Mouse (Mus musculus) intestine, embryonic 16.5 days (tissue): Measurements from ENCODE around the gene Nek3. TPM values are rescaled to one million over a fixed set of nuclear protein-coding genes. Genes with fewer than 3 reads are reported as not detected.
"Not testable (repeated sequence)": the region's sequence is repeated elsewhere in the genome, so short reads cannot be mapped to it uniquely, and the experiment has no call there.

Experiments
- ATAC-seq: fragments of 200-750 bp; cut with Nextera tagmentation; 2 replicates; pipeline ENCODE4 v1.8.0; 2017; ENCODE audit warnings: moderate TSS enrichment, moderate library complexity
- H3K27ac ChIP-seq: fragments of 300-500 bp; sonication (generic); 2 replicates; pipeline ENCODE4 v1.5.1; 2014; ENCODE audit warnings: mild to moderate bottlenecking, low read length
- H3K27me3 ChIP-seq: fragments of 300-500 bp; sonication (generic); replicated peaks from 2 replicates; pipeline ENCODE4 v1.6.1; 2014; ENCODE audit warnings: low read length, control low read depth, mixed read lengths; ENCODE audit not compliant: control insufficient read depth, insufficient read depth
- H3K36me3 ChIP-seq: fragments of 300-500 bp; sonication (generic); 2 replicates; pipeline ENCODE4 v1.6.1; 2014; ENCODE audit warnings: low read length, control low read depth; ENCODE audit not compliant: control insufficient read depth, insufficient read depth
- H3K4me1 ChIP-seq: fragments of 300-500 bp; sonication (generic); 2 replicates; pipeline ENCODE4 v1.6.1; 2014; ENCODE audit warnings: low read length, control low read depth, mixed read lengths; ENCODE audit not compliant: control insufficient read depth, insufficient read depth
- H3K4me2 ChIP-seq: fragments of 300-500 bp; sonication (generic); 2 replicates; pipeline ENCODE4 v1.6.1; 2014; ENCODE audit warnings: low read depth, low read length, control low read depth
- H3K4me3 ChIP-seq: fragments of 300-500 bp; sonication (generic); 2 replicates; pipeline ENCODE4 v1.5.1; 2014; ENCODE audit warnings: mild to moderate bottlenecking, low read length
- H3K9ac ChIP-seq: fragments of 300-500 bp; sonication (generic); 2 replicates; pipeline ENCODE4 v1.6.1; 2014; ENCODE audit warnings: low read depth, low read length
- H3K9me3 ChIP-seq: fragments of 300-500 bp; sonication (generic); 2 replicates; pipeline ENCODE4 v1.6.1; 2016; ENCODE audit warnings: low read length, control low read depth; ENCODE audit not compliant: control insufficient read depth
- WGBS: fragments of 180-500 bp; shearing (Covaris S2); extraction: QIAGEN DNeasy Blood & Tissue Kit; methylation state at CpG from one replicate; pipeline ENCODE4 v1.1.7; 2014; 5-methylcytosine and 5-hydroxymethylcytosine counted together
- polyA plus RNA-seq: library from polyadenylated mRNA; unstranded; fragments of >200 nt; fragmentation: Nextera tagmentation; extraction: Ambion mirVana; gene quantifications from 2 replicates; pipeline ENCODE4 v1.2.1, GENCODE M21; 2015

The Nek3 gene
- polyA plus RNA-seq, 1 experiment from 2014 or later = 4.6 TPM

- no peak overlapping the region for H3K4me3 ChIP-seq
- H3K27ac ChIP-seq = no peak overlapping the region
- no peak for ATAC-seq
- no peaks in the 10 kb centered on the region for H3K4me1 ChIP-seq
- WGBS = 83% methylated on average over 11 of the region's 11 CpGs
- H3K36me3 ChIP-seq = no peaks in the 10 kb centered on the region
- H3K27me3 ChIP-seq = no peaks in the 10 kb centered on the region
- no peak overlapping the region for H3K9ac ChIP-seq
- no peak overlapping the region for H3K4me2 ChIP-seq
- no peaks in the 10 kb centered on the region for H3K9me3 ChIP-seq
Observed at GRCm38 (mm10) chr8:22149643-22150344, 16.4 kb downstream of the Nek3 start.

- H3K36me3 ChIP-seq = no peaks in the 10 kb centered on the region
- no peak for ATAC-seq
- H3K4me3 ChIP-seq = no peak overlapping the region
- WGBS = 92% methylated on average over 7 of the region's 7 CpGs
- no peak overlapping the region for H3K9ac ChIP-seq
- no peaks in the 10 kb centered on the region for H3K9me3 ChIP-seq
- H3K4me1 ChIP-seq = no peaks in the 10 kb centered on the region
- no peaks in the 10 kb centered on the region for H3K27me3 ChIP-seq
- H3K27ac ChIP-seq = no peak overlapping the region
- no peak overlapping the region for H3K4me2 ChIP-seq
Observed at GRCm38 (mm10) chr8:22148367-22148740, 17.9 kb downstream of the Nek3 start.

GRCm38 (mm10) chr8:22147706-22148366, 18.4 kb downstream of the Nek3 start:
- no peak overlapping the region for H3K4me2 ChIP-seq
- no peaks in the 10 kb centered on the region for H3K9me3 ChIP-seq
- no peaks in the 10 kb centered on the region for H3K36me3 ChIP-seq
- H3K27ac ChIP-seq = no peak overlapping the region
- 77% methylated on average over 9 of the region's 9 CpGs for WGBS
- ATAC-seq = no peak
- no peak overlapping the region for H3K4me3 ChIP-seq
- H3K4me1 ChIP-seq = no peaks in the 10 kb centered on the region
- H3K27me3 ChIP-seq = no peaks in the 10 kb centered on the region
- no peak overlapping the region for H3K9ac ChIP-seq

- no peak for ATAC-seq
- H3K4me3 ChIP-seq = no peak overlapping the region
Observed at GRCm38 (mm10) chr8:22145831-22146230, 20.4 kb downstream of the Nek3 start.

GRCm38 (mm10) chr8:22143764-22144491, 22.3 kb downstream of the Nek3 start:
- no peak overlapping the region for H3K4me3 ChIP-seq
- H3K9me3 ChIP-seq = no peaks in the 10 kb centered on the region
- no peaks in the 10 kb centered on the region for H3K27me3 ChIP-seq
- H3K4me1 ChIP-seq = no peaks in the 10 kb centered on the region
- no peak overlapping the region for H3K4me2 ChIP-seq
- H3K27ac ChIP-seq = no peak overlapping the region
- 81% methylated on average over 1 of the region's 1 CpGs for WGBS
- no peaks in the 10 kb centered on the region for H3K36me3 ChIP-seq
- H3K9ac ChIP-seq = no peak overlapping the region
- no peak for ATAC-seq

More at GRCm38 (mm10) chr8:22145831-22146230, 20.4 kb downstream of the Nek3 start:
- Histone ChIP-seq H3K9me3 (no peaks in the 10 kb centered on the region), H3K27ac (no peak overlapping the region), H3K9ac (no peak overlapping the region), H3K4me1 (no peaks in the 10 kb centered on the region), H3K36me3 (no peaks in the 10 kb centered on the region), H3K4me2 (no peak overlapping the region), H3K27me3 (no peaks in the 10 kb centered on the region)
- WGBS = 72% methylated on average over 6 of the region's 6 CpGs

- 73% methylated on average over 4 of the region's 4 CpGs for WGBS
- H3K27ac ChIP-seq = no peak overlapping the region
Observed at GRCm38 (mm10) chr8:22142592-22142991, 23.6 kb downstream of the Nek3 start.

GRCm38 (mm10) chr8:22141836-22142385, 24.3 kb downstream of the Nek3 start:
- ATAC-seq = no peak
- Histone ChIP-seq H3K9me3 (no peaks in the 10 kb centered on the region), H3K4me2 (no peak overlapping the region), H3K4me3 (no peak overlapping the region), H3K36me3 (no peaks in the 10 kb centered on the region), H3K27me3 (no peaks in the 10 kb centered on the region), H3K4me1 (no peaks in the 10 kb centered on the region), H3K27ac (no peak overlapping the region), H3K9ac (no peak overlapping the region)
- 87% methylated on average over 4 of the region's 4 CpGs for WGBS

More at GRCm38 (mm10) chr8:22142592-22142991, 23.6 kb downstream of the Nek3 start:
- Histone ChIP-seq H3K27me3 (no peaks in the 10 kb centered on the region), H3K9ac (no peak overlapping the region), H3K4me3 (no peak overlapping the region), H3K9me3 (no peaks in the 10 kb centered on the region), H3K4me1 (no peaks in the 10 kb centered on the region), H3K36me3 (no peaks in the 10 kb centered on the region), H3K4me2 (no peak overlapping the region)
- ATAC-seq = no peak

GRCm38 (mm10) chr8:22136462-22136861, 29.8 kb downstream of the Nek3 start:
- ATAC-seq, H3K4me1 ChIP-seq, H3K36me3 ChIP-seq, H3K9ac ChIP-seq, H3K27me3 ChIP-seq, H3K9me3 ChIP-seq, H3K27ac ChIP-seq, H3K4me2 ChIP-seq, H3K4me3 ChIP-seq: not testable (repeated sequence)
- 82% methylated on average over 9 of the region's 9 CpGs for WGBS

- no peak overlapping the region for H3K27ac ChIP-seq
- 84% methylated on average over 5 of the region's 5 CpGs for WGBS
- no peak overlapping the region for H3K9ac ChIP-seq
- H3K27me3 ChIP-seq = no peaks in the 10 kb centered on the region
- H3K4me1 ChIP-seq = no peaks in the 10 kb centered on the region
- no peak overlapping the region for H3K4me3 ChIP-seq
- no peaks in the 10 kb centered on the region for H3K36me3 ChIP-seq
- H3K4me2 ChIP-seq = no peak overlapping the region
- no peaks in the 10 kb centered on the region for H3K9me3 ChIP-seq
- no peak for ATAC-seq
Observed at GRCm38 (mm10) chr8:22134750-22135135, 31.5 kb downstream of the Nek3 start.
